Mouse (Mus musculus): ENCODE data around the gene RPS10-NUDT3.

DNA sequence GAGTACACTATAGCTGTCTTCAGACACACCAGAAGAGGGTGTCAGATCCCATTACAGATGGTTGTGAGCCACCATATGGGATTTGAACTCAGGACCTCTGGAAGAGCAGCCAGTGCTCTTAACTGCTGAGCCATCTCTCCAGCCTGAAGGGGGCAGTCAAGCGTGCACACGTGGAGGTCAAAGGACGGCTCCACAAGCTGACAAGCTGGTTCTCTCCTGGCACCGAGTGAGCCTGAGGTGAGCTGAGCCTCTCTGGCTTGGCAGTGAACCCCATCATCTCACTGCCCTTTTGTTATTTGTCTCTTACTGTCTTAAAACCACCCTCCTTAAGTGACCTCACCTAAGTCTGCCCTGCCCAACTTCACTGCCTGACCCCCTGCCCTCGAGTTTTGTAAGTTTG lies 7.6 kb downstream of the RPS10-NUDT3 start:
- peak; percentile 53 for TF ChIP-seq CTCF (IDR thresholded peaks at IDR 0.05; ENCODE audit: low read depth)
- TF ChIP-seq EP300 (optimal IDR thresholded peaks at IDR 0.05), result no peak

All from stomach, postnatal 0 days (tissue).